Mouse (Mus musculus): Measurements from ENCODE around the gene Proca1. TPM values are rescaled to one million over a fixed set of nuclear protein-coding genes. Genes with fewer than 3 reads are reported as not detected.

Proca1 gene
- total RNA-seq, 4 experiments from 2014 or later: 5.9 to 7.4 (median 6.8) TPM

DNA sequence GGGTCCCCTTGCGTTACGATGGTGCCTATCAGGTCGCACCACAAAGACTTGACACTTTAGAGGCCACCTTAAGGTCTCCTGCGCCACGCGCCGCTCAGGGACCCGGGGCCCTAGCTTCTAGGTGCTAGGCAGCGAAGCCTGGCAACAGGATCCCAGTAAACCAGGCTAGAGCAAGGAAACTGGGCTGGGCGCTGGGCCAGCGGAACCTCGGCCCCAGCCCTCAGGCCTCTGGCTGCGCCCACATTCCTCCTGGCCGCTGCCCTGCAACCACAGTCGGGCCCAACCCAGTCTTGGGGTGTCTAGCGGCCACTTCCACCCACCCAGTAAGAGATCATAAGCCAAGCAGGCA is 27.5 kb upstream of the Proca1 start:
- no peak for DNase-seq (ENCODE audit: low spot score in 2 of 2)

DNA sequence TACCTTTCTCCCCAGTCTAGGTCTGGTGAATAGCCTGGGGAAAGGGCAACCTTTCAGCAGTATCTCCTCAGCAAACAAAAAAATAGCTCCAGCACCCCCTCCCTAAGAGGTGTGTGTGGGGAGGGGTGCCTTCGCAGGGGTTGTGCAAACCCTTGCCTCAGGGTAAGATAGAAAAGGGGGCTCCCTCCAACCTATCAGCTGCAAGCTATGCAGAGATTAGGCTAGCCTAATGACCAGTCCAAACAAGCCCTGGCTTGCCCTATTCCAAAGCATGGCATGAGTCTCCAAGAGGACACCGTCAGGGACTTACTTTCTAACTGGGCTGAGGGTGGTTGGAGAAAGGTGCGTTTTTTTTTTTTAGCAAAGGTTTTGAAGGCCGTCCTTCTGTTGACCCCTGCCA is 27.0 kb upstream of the Proca1 start:
- DNase-seq (ENCODE audit: low spot score in 2 of 2): no peak

DNA sequence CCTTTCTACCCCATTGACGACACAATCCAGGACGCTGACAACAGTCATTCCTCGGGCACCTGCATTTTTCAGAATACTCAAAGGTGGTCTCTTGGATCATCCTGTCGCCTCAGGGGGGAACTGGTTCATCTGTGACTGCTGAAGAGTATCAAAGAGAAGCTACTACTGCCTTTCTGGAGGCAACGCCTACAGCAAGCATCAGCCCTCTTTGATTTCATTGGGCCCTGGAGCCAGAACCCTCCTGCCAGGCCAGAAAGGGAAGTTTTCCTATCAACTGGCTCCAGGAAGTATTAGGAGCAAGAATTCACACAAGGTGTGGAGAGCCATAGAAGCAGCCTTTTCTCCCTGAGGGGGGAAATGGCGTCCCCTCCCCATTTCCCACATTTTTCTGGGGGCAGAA is 26.6 kb upstream of the Proca1 start:
- no peak for DNase-seq (ENCODE audit: low spot score in 2 of 2)

DNA sequence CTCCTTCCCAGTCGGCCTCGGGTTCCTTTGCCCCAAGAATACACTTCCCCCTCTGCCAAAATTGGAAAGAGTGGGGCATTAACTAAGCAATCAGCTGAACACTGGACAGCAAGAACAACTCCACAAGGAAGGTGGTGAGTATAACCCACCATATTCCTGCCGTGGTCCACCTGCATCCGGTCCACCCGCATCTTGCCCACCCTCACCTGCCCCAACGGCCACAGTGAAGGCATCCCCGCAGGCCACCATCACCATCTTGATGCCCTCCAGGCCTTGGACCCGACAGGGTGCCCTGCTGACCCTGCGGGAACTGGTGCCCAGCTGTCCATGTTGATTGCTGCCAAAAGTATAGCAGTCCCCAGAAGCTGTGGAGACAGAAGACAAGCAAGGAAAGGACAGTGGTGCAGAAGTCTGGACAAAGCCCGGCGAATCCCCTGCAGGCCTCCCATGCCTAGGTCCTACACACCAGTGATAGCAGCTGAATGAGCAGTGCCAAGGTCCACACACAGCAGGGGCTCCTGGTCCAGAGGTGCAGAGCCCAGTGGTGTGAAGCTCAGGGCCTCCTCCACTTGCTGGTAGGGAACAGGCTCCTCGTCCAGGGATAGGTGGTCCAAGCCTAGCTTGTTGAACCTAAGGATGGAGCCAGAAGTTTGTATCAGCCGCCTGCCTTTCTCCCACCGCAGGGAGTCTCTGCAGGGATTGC is 25.8 kb upstream of the Proca1 start:
- no peak for DNase-seq (ENCODE audit: low spot score in 2 of 2)

DNA sequence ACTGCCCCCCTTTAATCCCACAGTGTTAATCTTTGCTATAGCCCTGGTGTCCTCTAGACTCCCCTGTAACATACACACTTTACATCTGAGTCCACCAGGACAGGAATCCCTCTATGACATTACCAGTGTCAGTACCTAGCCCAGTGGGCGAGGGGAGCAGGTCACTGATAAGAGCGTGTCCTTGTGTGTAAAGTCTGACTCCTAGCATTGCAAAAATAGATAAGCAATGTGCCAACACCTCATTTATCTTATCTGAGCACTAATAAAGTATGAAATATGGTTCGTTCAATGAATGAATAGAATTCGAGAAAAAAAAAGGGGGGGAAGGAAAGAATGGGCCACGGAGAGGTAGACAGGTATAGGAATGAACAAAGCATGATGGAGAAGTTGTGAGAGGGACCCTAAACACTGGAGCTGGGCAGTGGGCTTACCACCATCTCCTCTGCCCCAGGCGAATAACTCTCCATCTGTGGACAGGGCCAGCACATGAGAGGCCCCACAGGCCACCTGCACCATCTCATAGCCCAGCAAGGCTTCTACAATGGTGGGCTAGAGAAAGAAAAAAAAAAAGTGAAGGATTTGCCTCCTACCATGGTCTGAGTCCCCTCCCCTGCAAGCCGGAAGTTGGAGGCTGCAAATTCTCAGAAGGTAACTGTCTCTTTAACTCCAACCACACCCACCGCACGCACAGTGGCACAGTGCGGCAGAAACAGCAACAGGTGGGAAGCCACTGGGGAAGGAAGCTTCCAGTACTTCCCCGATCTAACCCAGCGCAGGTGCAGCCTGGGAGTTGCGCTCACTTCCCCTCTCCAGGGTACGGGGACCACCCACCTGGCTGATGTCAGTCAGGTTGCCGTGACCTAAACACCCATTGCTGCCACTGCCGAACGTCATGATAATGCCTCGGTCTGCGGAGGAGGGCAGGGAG is 24.4 kb upstream of the Proca1 start:
- DNase-seq (ENCODE audit: low spot score in 2 of 2): no peak

DNA sequence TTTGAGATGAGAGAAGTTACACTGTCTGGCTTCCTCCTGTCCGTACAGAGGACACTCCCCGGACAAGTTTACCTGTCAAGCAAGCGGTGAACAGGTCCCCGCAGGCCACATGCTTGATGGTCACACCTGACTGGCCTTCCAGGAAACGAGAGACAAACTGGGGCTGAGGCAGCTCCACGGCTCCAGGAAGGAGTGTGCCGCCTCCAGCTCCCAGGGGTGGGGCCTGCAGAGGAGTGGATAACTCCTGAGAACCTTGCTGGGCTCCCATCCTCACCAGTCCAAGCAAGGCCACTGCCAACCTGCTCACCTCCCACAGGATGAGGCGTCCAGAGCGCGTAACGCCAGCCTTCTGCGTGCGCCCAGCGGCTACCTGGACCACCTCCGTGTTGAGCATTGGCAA is 22.9 kb upstream of the Proca1 start:
- no peak for DNase-seq (ENCODE audit: low spot score in 2 of 2)

DNA sequence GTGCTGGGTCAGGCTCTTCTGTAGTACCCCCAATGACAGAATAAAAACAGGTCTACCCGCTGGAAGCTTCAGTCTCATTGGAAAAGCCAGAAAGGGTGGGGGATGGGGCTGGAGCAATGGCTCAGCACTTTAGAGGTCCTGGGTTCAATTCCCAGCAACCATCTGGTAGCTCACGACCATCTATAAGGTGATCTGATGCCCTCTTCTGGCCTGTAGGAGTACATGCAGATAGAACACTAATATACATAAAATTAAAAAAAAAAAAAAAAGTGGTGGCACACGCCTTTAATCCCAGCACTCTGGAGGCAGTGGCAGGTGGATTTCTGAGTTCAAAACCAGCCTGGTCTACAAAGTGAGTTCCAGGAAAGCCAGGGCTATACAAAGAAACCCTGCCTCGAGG is 21.9 kb upstream of the Proca1 start:
- DNase-seq (ENCODE audit: low spot score in 2 of 2): no peak

DNA sequence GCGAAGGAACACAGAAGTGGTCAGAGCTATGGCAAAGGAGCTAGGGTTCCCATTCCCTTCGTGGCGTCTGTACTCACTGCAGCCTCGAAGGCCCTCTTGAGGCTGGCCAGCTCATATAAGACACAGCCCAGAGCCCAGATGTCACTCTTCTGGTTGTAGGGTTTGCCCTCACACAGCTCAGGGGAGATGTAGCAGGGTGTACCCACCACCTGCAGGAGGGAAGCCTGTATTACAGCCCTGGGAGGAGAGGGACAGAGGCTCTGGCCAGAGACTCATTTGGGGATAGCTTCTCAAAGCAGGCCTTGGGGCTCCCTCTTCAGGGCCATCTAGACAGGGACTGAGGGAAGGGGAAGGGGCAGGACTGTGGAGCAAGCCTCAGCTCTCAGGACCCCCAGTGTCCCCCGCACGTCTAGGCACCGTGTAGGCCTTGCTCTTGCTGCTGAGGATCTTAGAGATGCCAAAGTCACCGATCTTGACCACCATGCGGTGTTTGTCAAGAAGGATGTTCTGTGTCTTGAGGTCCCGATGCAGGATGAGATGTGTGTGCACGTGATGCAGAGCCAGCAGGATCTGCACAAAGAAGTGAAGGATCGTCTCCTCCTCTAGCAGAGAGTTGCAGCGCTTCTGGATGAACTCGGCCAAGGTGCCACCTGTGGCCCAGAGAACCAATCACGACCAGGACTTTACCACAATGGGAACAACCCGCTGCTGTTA is 21.0 kb upstream of the Proca1 start:
- no peak for DNase-seq (ENCODE audit: low spot score in 2 of 2)

DNA sequence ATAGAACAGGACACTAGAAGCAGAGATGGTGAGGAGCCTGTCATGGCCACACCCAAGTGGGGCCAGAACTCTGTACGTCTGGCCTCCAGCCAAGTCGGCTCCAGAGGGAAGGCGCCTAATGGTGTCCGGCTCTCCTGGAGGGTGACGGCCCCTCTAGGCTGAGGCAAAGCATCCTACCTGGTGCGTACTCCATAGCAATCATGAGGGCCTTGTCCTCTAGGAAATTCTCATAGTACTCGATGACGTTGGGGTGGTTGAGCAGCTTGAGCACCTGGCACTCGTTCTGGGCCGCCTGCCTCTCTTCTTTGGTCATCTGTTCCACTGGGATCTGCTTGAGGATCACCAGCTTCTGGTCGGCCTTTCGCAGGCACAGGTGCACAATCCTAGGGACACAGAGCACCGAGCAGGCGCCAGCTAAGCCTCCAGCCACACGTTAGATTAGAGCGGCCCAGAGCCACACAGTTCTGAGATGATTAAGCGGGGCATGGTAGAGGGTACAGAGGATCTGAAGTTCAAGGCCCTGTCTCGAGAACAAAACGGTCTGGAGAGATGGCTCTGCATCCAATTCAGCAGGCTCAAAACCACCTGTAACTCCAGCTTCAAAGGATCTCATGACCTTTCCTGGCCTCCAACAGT is 20.3 kb upstream of the Proca1 start:
- no peak for DNase-seq (ENCODE audit: low spot score in 2 of 2)

DNA sequence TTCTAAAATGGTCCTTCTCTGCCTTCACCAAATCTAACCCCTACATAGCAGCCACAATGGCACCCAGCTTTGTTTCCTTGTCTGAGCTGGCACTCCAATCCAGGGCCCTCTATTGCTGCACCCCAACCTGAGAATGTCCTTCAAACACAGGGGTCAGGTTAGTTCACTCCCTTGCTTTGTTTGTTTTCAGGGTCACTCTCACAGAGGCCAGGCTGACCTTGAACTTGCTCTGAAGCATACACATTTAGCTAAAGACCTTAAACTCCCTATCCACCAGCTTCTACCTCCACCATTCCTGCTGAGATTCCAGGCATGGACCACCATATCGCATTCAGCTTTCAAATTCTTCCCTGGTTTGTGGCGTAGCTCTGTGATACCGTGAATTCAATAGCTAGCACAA is 18.7 kb upstream of the Proca1 start:
- no peak for DNase-seq (ENCODE audit: low spot score in 2 of 2)

DNA sequence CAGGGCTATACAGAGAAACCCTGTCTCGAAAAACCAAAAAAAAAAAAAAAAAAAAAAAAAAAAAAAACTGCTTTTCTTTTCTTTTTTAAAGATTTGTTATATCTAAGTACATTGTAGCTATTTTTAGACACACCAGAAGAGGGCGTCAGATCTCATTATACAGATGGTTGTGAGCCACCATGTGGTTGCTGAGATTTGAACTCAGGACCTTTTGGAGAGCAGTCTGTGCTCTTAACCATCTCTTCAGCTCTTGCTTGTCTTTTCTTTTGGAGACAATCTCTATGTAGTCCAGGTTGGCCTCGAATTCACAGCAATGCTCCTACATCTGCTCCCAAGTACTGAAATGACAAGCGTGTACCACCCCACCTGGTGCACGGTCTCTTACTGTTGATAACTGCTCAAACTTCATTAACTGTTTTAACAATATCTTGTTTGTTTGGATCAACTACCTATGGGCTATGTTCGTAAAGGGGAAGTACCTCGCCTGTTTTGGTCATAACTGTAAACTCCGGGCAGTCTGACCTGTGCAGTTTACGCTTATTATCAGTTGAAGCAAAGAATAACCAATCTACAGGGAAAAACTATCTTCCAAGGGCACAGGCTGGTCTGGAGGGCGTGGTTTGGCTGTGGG is 17.3 kb upstream of the Proca1 start:
- no peak for DNase-seq (ENCODE audit: low spot score in 2 of 2)

DNA sequence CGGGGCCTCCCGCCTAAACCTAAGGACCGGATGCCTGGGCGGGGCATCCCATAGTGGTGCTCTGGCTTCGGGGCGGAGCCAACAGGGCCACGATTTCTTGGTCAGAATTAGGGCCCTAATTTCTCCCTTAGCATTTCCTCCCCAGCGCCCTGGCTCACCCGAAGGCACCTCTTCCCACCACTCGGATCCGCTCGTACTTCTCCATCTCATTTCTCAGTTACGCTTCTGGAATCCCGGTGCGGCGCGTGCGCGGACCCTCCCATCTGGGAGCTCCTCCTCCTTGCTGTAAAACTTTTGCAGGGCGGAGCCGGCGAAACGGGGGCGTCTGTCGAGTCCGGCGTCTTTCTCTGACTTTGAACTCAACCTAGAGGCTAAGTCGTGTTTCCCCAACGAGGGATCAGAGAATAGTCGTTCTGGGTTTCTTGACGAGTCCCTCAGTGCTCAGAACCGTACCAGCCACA is 16.8 kb upstream of the Proca1 start, which contains the start of the genes Nek8 and Tlcd1:
Gene Nek8 (minus strand): TSS at position 274 of the 461 bp plus-strand sequence.
Gene Tlcd1 (plus strand): TSS at position 310 of the 461 bp plus-strand sequence.
- peak; percentile 65 to 77 for DNase-seq (ENCODE audit: low spot score in 2 of 2)

DNA sequence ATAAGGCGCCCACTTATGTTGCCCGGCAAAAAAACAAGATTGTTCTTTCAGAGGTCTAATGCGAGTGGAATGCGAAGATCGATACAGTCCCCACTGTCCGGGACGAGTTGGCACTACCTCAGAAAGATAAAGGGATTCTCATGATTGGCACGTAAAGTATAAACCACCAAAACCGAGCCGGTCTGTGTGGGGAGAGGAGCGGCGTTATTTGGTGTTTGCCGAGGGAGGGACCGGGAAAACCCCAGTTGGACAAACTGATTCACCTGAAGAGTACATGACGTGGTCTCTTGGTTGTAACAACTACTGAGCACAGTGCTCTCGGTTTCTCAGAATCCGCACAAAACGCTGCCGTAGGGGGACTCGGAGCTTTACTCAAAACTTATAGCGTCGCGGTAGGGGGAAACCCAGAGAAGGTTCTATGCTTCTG is 16.3 kb upstream of the Proca1 start:
- DNase-seq (ENCODE audit: low spot score in 2 of 2): no peak

DNA sequence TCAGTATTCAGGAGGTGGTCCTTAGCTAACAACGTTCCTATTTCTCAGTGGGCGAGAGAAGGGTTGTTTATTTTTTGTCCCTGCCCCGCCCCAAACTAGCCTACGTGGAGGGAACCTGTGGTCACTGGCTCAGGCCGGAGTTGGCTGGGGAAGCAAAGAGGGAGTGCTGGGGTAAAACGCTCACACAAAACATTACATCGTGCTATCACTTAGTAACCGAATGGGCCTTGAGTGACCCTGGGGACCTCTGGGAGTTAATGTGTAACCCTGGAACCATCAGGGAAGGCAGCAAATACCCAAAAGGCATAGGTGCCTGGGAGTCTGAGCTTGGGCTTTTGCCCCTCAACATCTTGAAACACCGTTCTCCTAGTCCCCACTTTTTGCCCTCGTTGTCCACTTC is 15.8 kb upstream of the Proca1 start:
- DNase-seq (ENCODE audit: low spot score in 2 of 2): no peak

DNA sequence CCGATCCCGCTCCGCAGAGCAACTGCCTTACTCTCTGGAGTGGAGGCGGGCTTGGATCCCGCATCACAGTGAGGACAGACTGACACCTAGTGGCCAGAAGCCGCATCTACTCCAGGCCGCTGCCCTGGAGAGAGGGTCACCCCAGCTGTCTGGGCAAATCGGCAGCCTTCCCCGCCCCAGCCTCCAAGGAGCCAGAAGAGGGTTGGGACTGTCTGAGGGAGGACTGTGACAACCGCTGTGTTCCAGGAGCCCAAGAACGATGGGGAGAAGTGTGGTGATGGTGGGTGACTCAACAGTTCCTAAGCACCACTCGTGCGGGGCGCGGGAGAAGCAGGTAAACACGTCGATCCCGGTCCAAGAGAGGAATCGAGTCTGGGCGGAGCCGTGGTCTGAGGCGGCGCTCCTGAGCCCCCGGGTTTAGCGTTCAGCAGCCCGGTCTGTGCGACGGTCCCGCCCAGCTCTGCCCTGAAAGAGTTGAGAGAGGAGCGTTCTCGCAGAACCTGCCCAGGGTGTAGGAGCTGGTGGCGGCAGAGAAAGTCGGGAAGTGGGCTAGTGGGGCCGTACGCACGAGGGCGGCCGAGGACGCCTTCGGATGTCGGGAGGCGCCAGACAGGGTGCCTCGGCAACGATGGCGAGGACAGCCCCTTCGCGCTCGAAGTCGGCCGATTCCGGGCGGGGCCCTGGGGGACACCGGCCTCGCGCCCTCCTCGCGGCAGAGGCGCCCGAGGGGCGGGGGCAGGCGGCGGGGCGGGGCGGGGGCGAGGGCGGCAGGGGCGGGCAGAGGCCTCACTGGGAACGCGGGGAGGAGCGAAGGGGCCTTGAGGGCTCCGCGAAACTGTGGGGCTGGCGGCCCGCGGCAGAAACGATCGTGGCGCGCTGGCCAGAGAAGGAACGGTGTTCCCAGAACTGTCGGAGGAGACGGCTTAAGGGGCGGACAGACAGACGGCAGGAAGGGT is 15.0 kb upstream of the Proca1 start:
- peak; percentile 85 to 89 for DNase-seq (ENCODE audit: low spot score in 2 of 2)

DNA sequence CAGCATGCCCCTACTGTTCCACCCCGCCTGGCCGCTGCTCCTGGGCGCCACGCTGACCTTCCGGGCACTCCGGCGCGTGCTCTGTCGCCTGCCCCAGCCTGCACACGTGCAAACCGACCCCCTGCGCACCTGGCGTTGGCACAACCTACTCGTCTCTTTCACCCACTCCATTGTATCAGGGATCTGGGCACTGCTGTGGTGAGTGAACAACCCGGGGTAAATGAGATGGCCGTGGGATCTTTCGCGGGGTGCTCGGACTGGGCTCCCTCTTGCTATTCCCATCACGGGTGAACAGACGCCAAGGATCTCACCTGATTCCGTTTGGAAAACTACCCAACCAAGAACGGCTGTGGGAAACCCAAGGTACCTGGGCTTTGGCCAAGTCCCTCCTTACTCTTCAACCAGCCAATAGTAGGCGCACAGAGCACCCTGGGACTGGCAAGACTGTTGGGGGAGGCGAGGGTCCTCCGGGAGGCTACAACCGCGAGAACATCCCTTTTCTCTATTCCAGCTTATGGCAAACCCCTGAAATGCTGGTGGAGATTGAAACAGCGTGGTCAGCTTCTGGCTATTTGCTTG is 14.2 kb upstream of the Proca1 start:
- DNase-seq (ENCODE audit: low spot score in 2 of 2): no peak

DNA sequence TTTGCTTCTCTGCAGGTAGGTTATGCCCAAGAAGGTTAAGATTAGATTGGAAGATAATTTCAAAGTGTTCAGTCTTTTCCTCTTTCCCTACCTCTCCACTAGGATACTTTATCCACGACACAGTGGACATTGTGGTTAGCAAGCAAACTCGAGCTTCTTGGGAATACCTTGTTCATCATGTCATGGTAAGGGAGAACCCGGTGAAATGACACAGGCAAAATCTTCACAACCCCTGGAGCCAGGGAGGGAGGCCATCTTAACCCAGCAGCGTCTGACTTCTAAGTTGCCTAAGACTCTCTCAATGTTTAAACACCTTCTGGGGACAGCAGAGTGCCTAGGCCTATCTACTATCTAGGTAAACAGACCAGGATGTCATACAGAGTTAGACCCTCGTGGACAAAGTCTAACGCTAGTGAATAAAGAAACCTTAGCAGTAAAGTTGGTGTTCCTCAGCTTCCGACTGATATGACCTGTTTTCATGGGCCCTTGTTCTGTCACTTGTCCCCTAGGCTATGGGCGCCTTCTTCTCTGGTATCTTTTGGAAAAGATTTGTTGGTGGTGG is 13.7 kb upstream of the Proca1 start:
- DNase-seq (ENCODE audit: low spot score in 2 of 2): no peak

DNA sequence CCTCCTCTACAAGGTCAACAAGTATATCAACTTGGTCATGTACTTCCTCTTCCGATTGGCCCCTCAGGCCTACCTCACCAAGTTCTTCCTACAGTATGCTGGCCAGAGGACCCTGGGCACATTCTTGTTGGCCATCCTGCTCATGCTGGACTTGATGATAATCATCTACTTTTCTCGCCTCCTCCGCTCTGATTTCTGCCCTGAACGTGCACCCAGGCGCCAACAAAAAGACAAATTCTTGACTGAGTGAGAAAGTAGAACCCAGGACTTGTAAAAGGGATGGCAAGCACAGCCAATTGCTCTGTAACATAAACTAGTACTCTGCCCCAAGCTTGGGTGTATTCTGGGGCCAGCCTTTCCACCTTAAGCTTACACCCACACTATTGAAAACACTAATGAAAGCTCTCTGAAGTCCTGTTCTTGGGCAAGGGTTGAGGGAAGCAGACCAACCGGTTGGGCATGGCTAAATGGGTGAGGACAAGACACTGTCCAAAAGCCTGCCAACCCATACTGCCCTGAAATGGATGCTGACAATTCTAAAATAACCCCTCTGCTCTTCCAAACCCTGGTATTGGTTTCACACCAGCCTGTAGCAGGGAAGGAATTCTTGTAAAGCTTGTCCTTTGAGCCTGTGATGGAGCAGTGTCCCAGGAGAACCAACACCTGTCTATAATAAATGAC is 13.0 kb upstream of the Proca1 start:
- no peak for DNase-seq (ENCODE audit: low spot score in 2 of 2)
